Mouse (Mus musculus): ENCODE measurements at regions not wholly inside any gene's neighbourhood (a gene's known extent, or its start where the extent isn't known, plus 50 kb on each side); places are given as distances from the start of the nearest gene placed in this dataset.

GRCm38 (mm10) chrX:167130601-167131000 lies 78.5 kb downstream of the Tmsb4x start:
- no peak overlapping the region for H3K27ac ChIP-seq (ENCODE audit: low read length)
- no peaks in the 10 kb centered on the region for H3K4me1 ChIP-seq (ENCODE audit: control insufficient read depth, insufficient read depth, low read length)
- no peak overlapping the region for H3K4me2 ChIP-seq (ENCODE audit: low read depth, low read length)
- H3K9ac ChIP-seq (ENCODE audit: low read length), result no peak overlapping the region
- no peak overlapping the region for H3K4me3 ChIP-seq (replicated peaks; ENCODE audit: low read length)
- no peak for ATAC-seq (ENCODE audit: insufficient read depth, low FRiP score)
- H3K27me3 ChIP-seq (ENCODE audit: control insufficient read depth, insufficient read depth, low read length), result peaks cover 8% of the 10 kb centered on the region; the same call in 1 of the 2 replicates
- WGBS, result 63% methylated on average over 5 of the region's 5 CpGs
- H3K36me3 ChIP-seq (ENCODE audit: control insufficient read depth, insufficient read depth, low read length), result no peaks in the 10 kb centered on the region
- no peaks in the 10 kb centered on the region for H3K9me3 ChIP-seq (replicated peaks; ENCODE audit: control insufficient read depth, low read length)

- 81% methylated on average over 4 of the region's 4 CpGs for WGBS
- H3K27ac ChIP-seq (ENCODE audit: low read length), result no peak overlapping the region
These were observed 89.8 kb downstream of the Tmsb4x start for GRCm38 (mm10) chrX:167119288-167119687.

GRCm38 (mm10) chrX:167115096-167115495 lies 94.0 kb downstream of the Tmsb4x start:
- WGBS, result 86% methylated on average over 1 of the region's 1 CpGs
- Histone ChIP-seq H3K9ac (ENCODE audit: low read length) (no peak overlapping the region), H3K27me3 (ENCODE audit: control insufficient read depth, insufficient read depth, low read length) (no peaks in the 10 kb centered on the region; the same call in 1 of the 2 replicates), H3K4me1 (ENCODE audit: control insufficient read depth, insufficient read depth, low read length) (no peaks in the 10 kb centered on the region), H3K4me3 (replicated peaks; ENCODE audit: low read length) (no peak overlapping the region), H3K4me2 (ENCODE audit: low read depth, low read length) (no peak overlapping the region), H3K27ac (ENCODE audit: low read length) (no peak overlapping the region), H3K9me3 (replicated peaks; ENCODE audit: control insufficient read depth, low read length) (no peaks in the 10 kb centered on the region), H3K36me3 (ENCODE audit: control insufficient read depth, insufficient read depth, low read length) (no peaks in the 10 kb centered on the region)
- no peak for ATAC-seq (ENCODE audit: insufficient read depth, low FRiP score)

More at GRCm38 (mm10) chrX:167119288-167119687, 89.8 kb downstream of the Tmsb4x start:
- Histone ChIP-seq H3K9me3 (replicated peaks; ENCODE audit: control insufficient read depth, low read length) (no peaks in the 10 kb centered on the region), H3K27me3 (ENCODE audit: control insufficient read depth, insufficient read depth, low read length) (no peaks in the 10 kb centered on the region; the same call in 1 of the 2 replicates), H3K9ac (ENCODE audit: low read length) (no peak overlapping the region), H3K4me1 (ENCODE audit: control insufficient read depth, insufficient read depth, low read length) (no peaks in the 10 kb centered on the region), H3K36me3 (ENCODE audit: control insufficient read depth, insufficient read depth, low read length) (no peaks in the 10 kb centered on the region), H3K4me2 (ENCODE audit: low read depth, low read length) (no peak overlapping the region), H3K4me3 (replicated peaks; ENCODE audit: low read length) (no peak overlapping the region)
- ATAC-seq (ENCODE audit: insufficient read depth, low FRiP score), result no peak

GRCm38 (mm10) chrX:167111059-167111871 lies 97.8 kb downstream of the Tmsb4x start:
- Histone ChIP-seq H3K27me3 (ENCODE audit: control insufficient read depth, insufficient read depth, low read length) (peaks cover 4% of the 10 kb centered on the region; the same call in 1 of the 2 replicates), H3K27ac (ENCODE audit: low read length) (no peak overlapping the region), H3K36me3 (ENCODE audit: control insufficient read depth, insufficient read depth, low read length) (no peaks in the 10 kb centered on the region), H3K4me3 (replicated peaks; ENCODE audit: low read length) (no peak overlapping the region), H3K9ac (ENCODE audit: low read length) (no peak overlapping the region), H3K4me1 (ENCODE audit: control insufficient read depth, insufficient read depth, low read length) (no peaks in the 10 kb centered on the region), H3K4me2 (ENCODE audit: low read depth, low read length) (no peak overlapping the region), H3K9me3 (replicated peaks; ENCODE audit: control insufficient read depth, low read length) (no peaks in the 10 kb centered on the region)
- WGBS, result 64% methylated on average over 7 of the region's 7 CpGs
- ATAC-seq (ENCODE audit: insufficient read depth, low FRiP score), result no peak

GRCm38 (mm10) chrX:167108356-167108755 lies 100.8 kb downstream of the Tmsb4x start:
- H3K27ac ChIP-seq (ENCODE audit: low read length), result no peak overlapping the region
- no peak overlapping the region for H3K4me3 ChIP-seq (replicated peaks; ENCODE audit: low read length)

GRCm38 (mm10) chrX:167107469-167107868 lies 101.6 kb downstream of the Tmsb4x start:
- Histone ChIP-seq H3K27me3 (ENCODE audit: control insufficient read depth, insufficient read depth, low read length) (peaks cover 4% of the 10 kb centered on the region; the same call in 1 of the 2 replicates), H3K4me2 (ENCODE audit: low read depth, low read length) (no peak overlapping the region)
- 78% methylated on average over 4 of the region's 4 CpGs for WGBS

More at GRCm38 (mm10) chrX:167108356-167108755, 100.8 kb downstream of the Tmsb4x start:
- Histone ChIP-seq H3K4me2 (ENCODE audit: low read depth, low read length) (no peak overlapping the region), H3K36me3 (ENCODE audit: control insufficient read depth, insufficient read depth, low read length) (no peaks in the 10 kb centered on the region), H3K9me3 (replicated peaks; ENCODE audit: control insufficient read depth, low read length) (no peaks in the 10 kb centered on the region), H3K9ac (ENCODE audit: low read length) (no peak overlapping the region), H3K27me3 (ENCODE audit: control insufficient read depth, insufficient read depth, low read length) (peaks cover 4% of the 10 kb centered on the region; the same call in 1 of the 2 replicates), H3K4me1 (ENCODE audit: control insufficient read depth, insufficient read depth, low read length) (0 out of 2 replicates have a peak, but pooled peaks cover 4% of the 10 kb centered on the region)
- no peak for ATAC-seq (ENCODE audit: insufficient read depth, low FRiP score)
- WGBS, result 77% methylated on average over 6 of the region's 6 CpGs

GRCm38 (mm10) chrX:167105931-167106417 lies 103.1 kb downstream of the Tmsb4x start:
- Histone ChIP-seq H3K27me3 (ENCODE audit: control insufficient read depth, insufficient read depth, low read length) (peaks cover 4% of the 10 kb centered on the region; the same call in 1 of the 2 replicates), H3K4me1 (ENCODE audit: control insufficient read depth, insufficient read depth, low read length) (0 out of 2 replicates have a peak, but pooled peaks cover 4% of the 10 kb centered on the region), H3K36me3 (ENCODE audit: control insufficient read depth, insufficient read depth, low read length) (no peaks in the 10 kb centered on the region), H3K9me3 (replicated peaks; ENCODE audit: control insufficient read depth, low read length) (no peaks in the 10 kb centered on the region), H3K4me2 (ENCODE audit: low read depth, low read length) (no peak overlapping the region), H3K4me3 (replicated peaks; ENCODE audit: low read length) (no peak overlapping the region), H3K9ac (ENCODE audit: low read length) (no peak overlapping the region), H3K27ac (ENCODE audit: low read length) (no peak overlapping the region)
- 76% methylated on average over 11 of the region's 11 CpGs for WGBS
- no peak for ATAC-seq (ENCODE audit: insufficient read depth, low FRiP score)

More at GRCm38 (mm10) chrX:167107469-167107868, 101.6 kb downstream of the Tmsb4x start:
- H3K9me3 ChIP-seq (replicated peaks; ENCODE audit: control insufficient read depth, low read length), result no peaks in the 10 kb centered on the region
- H3K36me3 ChIP-seq (ENCODE audit: control insufficient read depth, insufficient read depth, low read length), result no peaks in the 10 kb centered on the region
- 0 out of 2 replicates have a peak, but pooled peaks cover 4% of the 10 kb centered on the region for H3K4me1 ChIP-seq (ENCODE audit: control insufficient read depth, insufficient read depth, low read length)
- ATAC-seq (ENCODE audit: insufficient read depth, low FRiP score), result no peak
- H3K4me3 ChIP-seq (replicated peaks; ENCODE audit: low read length), result no peak overlapping the region
- no peak overlapping the region for H3K9ac ChIP-seq (ENCODE audit: low read length)
- no peak overlapping the region for H3K27ac ChIP-seq (ENCODE audit: low read length)

- Histone ChIP-seq H3K9ac (ENCODE audit: low read length) (no peak overlapping the region), H3K36me3 (ENCODE audit: control insufficient read depth, insufficient read depth, low read length) (no peaks in the 10 kb centered on the region), H3K4me2 (ENCODE audit: low read depth, low read length) (no peak overlapping the region), H3K27me3 (ENCODE audit: control insufficient read depth, insufficient read depth, low read length) (peaks cover 4% of the 10 kb centered on the region; the same call in 1 of the 2 replicates), H3K4me1 (ENCODE audit: control insufficient read depth, insufficient read depth, low read length) (0 out of 2 replicates have a peak, but pooled peaks cover 4% of the 10 kb centered on the region), H3K27ac (ENCODE audit: low read length) (no peak overlapping the region), H3K9me3 (replicated peaks; ENCODE audit: control insufficient read depth, low read length) (no peaks in the 10 kb centered on the region), H3K4me3 (replicated peaks; ENCODE audit: low read length) (no peak overlapping the region)
- WGBS, result 83% methylated on average over 4 of the region's 4 CpGs
- no peak for ATAC-seq (ENCODE audit: insufficient read depth, low FRiP score)
These were observed 103.8 kb downstream of the Tmsb4x start for GRCm38 (mm10) chrX:167105354-167105753.

- WGBS, result 49% methylated on average over 4 of the region's 4 CpGs
- H3K4me2 ChIP-seq (ENCODE audit: low read depth, low read length), result no peak overlapping the region
These were observed 104.9 kb downstream of the Tmsb4x start for GRCm38 (mm10) chrX:167104247-167104621.

More at GRCm38 (mm10) chrX:167104247-167104621, 104.9 kb downstream of the Tmsb4x start:
- H3K9me3 ChIP-seq (replicated peaks; ENCODE audit: control insufficient read depth, low read length), result no peaks in the 10 kb centered on the region
- no peak overlapping the region for H3K4me3 ChIP-seq (replicated peaks; ENCODE audit: low read length)
- ATAC-seq (ENCODE audit: insufficient read depth, low FRiP score), result no peak
- peaks cover 4% of the 10 kb centered on the region; the same call in 1 of the 2 replicates for H3K27me3 ChIP-seq (ENCODE audit: control insufficient read depth, insufficient read depth, low read length)
- no peak overlapping the region for H3K9ac ChIP-seq (ENCODE audit: low read length)
- H3K27ac ChIP-seq (ENCODE audit: low read length), result peak overlapping the region; percentile 67; the same call in 1 of the 2 replicates
- H3K36me3 ChIP-seq (ENCODE audit: control insufficient read depth, insufficient read depth, low read length), result no peaks in the 10 kb centered on the region
- 0 out of 2 replicates have a peak, but pooled peaks cover 5% of the 10 kb centered on the region for H3K4me1 ChIP-seq (ENCODE audit: control insufficient read depth, insufficient read depth, low read length)
